Mouse (Mus musculus) heart, embryonic 15.5 days (tissue): ENCODE results near the gene Sirt4. TPM values are rescaled to one million over a fixed set of nuclear protein-coding genes. Genes with fewer than 3 reads are reported as not detected.
A peak's percentile ranks its signal among the peaks of the same experiment; 100 is the strongest.

Experiments used
- ATAC-seq: fragments of 200-750 bp; cut with Nextera tagmentation; replicated peaks from 2 replicates; pipeline ENCODE4 v1.8.0; 2017; ENCODE audit warnings: low read depth, moderate TSS enrichment; ENCODE audit not compliant: insufficient number of reproducible peaks, insufficient read depth, low FRiP score
- H3K27ac ChIP-seq: fragments of 300-500 bp; sonication (generic); 2 replicates; pipeline ENCODE4 v1.5.1; 2015; ENCODE audit warnings: mild to moderate bottlenecking, inconsistent platforms
- H3K27me3 ChIP-seq: fragments of 300-500 bp; sonication (generic); 2 replicates; pipeline ENCODE4 v1.6.1; 2015; ENCODE audit warnings: inconsistent platforms
- H3K36me3 ChIP-seq: fragments of 300-500 bp; sonication (generic); 2 replicates; pipeline ENCODE4 v1.6.1; 2015; ENCODE audit warnings: mild to moderate bottlenecking, inconsistent platforms
- H3K4me1 ChIP-seq: fragments of 300-500 bp; sonication (generic); replicated peaks from 2 replicates; pipeline ENCODE4 v1.6.1; 2015; ENCODE audit warnings: inconsistent platforms
- H3K4me2 ChIP-seq: fragments of 300-500 bp; sonication (generic); 2 replicates; pipeline ENCODE4 v1.6.1; 2015; ENCODE audit warnings: inconsistent platforms, mild to moderate bottlenecking, moderate library complexity
- H3K4me3 ChIP-seq: fragments of 300-500 bp; sonication (generic); 2 replicates; pipeline ENCODE4 v1.5.1; 2015; ENCODE audit warnings: mild to moderate bottlenecking, inconsistent platforms
- H3K9ac ChIP-seq: fragments of 300-500 bp; sonication (generic); 2 replicates; pipeline ENCODE4 v1.6.1; 2015; ENCODE audit warnings: mild to moderate bottlenecking, inconsistent platforms
- H3K9me3 ChIP-seq: fragments of 300-500 bp; sonication (generic); replicated peaks from 2 replicates; pipeline ENCODE4 v1.6.1; 2016; ENCODE audit warnings: inconsistent platforms
- WGBS: fragments of 180-500 bp; shearing (Covaris S2); methylation state at CpG from one replicate; pipeline ENCODE4 v1.1.7; 2015; ENCODE audit warnings: mixed read lengths; 5-methylcytosine and 5-hydroxymethylcytosine counted together
- polyA plus RNA-seq: library from polyadenylated mRNA; unstranded; fragments of >200 nt; fragmentation: Nextera tagmentation; extraction: Ambion mirVana; gene quantifications from 2 replicates; pipeline ENCODE4 v1.2.1, GENCODE M21; 2015

The Sirt4 gene
- 20.9 TPM in 2 replicates for polyA plus RNA-seq

DNA sequence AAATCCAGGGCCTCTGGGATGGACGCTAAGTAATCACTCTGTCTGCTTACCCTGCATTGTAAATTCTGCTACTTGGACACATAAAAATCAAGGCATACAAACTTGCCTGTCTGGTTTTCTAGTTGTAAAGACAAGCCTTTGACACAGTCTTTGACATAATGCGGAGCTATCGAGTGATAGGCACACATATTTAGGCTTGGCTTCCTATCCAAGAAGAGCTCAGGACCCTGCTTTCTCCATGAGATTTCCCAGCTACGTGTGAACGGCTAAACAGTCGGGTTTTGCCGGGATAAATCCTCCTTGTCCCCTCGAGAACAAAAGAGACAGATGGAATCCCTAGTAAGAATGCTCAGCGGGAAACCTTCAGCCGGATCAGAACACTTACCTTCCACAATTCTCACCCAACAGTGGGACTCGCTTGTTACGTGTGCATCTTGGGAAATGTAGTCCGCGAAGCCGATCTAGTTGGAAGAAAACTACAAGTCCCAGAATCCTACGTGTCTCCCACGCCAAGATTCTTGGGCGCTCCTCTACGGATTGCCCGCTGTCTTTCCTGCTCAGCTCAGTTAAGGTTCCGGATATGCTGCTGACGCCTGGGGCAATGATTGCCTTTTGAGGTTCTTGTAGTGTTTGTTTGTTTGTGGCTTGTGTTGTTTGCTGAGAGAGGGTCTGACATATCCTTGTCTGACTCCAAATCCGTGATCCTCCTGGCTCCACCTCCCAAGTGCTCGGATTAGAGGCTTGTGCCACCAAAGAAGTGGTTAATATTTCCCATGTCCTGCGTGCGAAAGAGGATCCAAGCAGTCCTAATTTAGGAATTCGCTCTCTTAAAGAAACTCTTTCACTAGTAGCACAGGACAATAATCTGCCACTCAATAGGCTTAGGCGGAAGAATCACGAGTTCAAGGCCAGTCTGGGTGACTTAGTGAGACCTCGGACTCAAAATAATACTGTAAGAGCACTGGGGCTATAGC, at the start of gene Sirt4:
Gene Sirt4 (minus strand): TSS at position 779 of the 974 bp plus-strand sequence.
- Histone ChIP-seq H3K27ac (peak within 1 kb of the TSS; percentile 77), H3K4me3 (peak within 1 kb of the TSS; percentile 56), H3K36me3 (no peaks in the 10 kb centered on the region), H3K4me2 (peak within 1 kb of the TSS; percentile 73), H3K9me3 (no peaks in the 10 kb centered on the region), H3K9ac (peak within 1 kb of the TSS; percentile 70), H3K4me1 (peaks cover 23% of the 10 kb centered on the region), H3K27me3 (no peaks in the 10 kb centered on the region)
- ATAC-seq: peak; percentile 85
- 6% methylated on average over 30 of the region's 30 CpGs for WGBS

DNA sequence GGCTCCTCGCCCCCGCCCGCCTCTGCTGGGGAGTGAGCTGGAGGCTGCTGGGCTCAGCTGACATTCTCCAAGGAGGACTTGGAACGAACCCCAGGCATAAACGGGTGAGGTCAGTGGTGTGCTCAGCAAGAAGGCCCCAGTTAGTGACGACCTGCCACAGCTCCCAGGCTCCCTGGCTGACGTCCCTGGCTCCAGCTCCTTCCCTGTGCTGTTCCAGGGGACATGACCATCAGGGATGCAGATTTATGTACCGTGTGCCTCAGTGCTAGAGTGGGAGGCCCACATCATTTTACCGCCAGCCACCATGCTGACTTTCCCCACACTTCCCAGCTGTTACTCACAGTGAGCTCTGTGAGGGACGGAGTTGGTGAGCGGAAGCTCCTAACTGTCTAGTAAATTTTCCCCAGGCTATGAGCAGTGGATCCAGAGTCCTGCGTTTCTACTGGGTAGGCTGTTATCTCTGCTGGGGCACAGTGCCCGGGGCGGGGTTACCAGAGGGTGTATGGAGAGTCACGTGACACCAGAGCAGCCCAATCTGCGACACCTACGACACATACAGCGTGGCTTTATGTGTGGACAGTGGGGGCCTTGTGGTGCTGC, 47.2 kb upstream of the Sirt4 start:
- Histone ChIP-seq H3K4me2 (peak overlapping the region; percentile 60), H3K4me3 (peak overlapping the region; percentile 28), H3K9ac (peak overlapping the region; percentile 50), H3K27ac (peak overlapping the region; percentile 96), H3K9me3 (no peaks in the 10 kb centered on the region), H3K4me1 (peaks cover 84% of the 10 kb centered on the region), H3K36me3 (no peaks in the 10 kb centered on the region), H3K27me3 (no peaks in the 10 kb centered on the region)
- 17% methylated on average over 18 of the region's 18 CpGs for WGBS
- ATAC-seq: peak; percentile 78

DNA sequence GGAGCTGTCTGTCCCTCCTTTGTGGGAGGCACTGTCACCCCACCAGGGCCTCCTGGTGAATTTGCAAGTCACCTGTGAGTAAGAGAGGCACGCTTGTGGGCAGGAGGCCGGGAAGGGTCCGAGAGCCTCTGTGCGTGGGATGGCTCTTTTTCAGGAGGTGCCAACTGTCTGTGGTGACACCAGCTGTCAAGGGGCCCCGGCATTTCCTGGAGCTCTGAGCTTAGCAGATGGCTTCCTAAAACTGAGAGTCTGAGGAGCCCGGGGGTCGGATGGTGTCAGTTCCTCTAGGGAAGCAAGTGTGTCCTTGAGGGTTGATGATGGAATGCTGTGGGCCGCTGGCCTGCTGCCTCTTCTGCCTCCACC, 45.9 kb upstream of the Sirt4 start:
- WGBS: 40% methylated on average over 8 of the region's 8 CpGs
- H3K36me3 ChIP-seq: no peaks in the 10 kb centered on the region
- H3K9me3 ChIP-seq: no peaks in the 10 kb centered on the region
- H3K4me1 ChIP-seq: peaks cover 83% of the 10 kb centered on the region
- peak overlapping the region; percentile 50; the same call in 1 of the 2 replicates for H3K9ac ChIP-seq
- peak overlapping the region; percentile 96 for H3K27ac ChIP-seq
- peak overlapping the region; percentile 60 for H3K4me2 ChIP-seq
- H3K4me3 ChIP-seq: no peak overlapping the region
- no peaks in the 10 kb centered on the region for H3K27me3 ChIP-seq
- ATAC-seq: no peak

GRCm38 (mm10) chr5:115529742-115530446, 45.4 kb upstream of the Sirt4 start:
- H3K4me2 ChIP-seq: peak overlapping the region; percentile 60
- H3K36me3 ChIP-seq: no peaks in the 10 kb centered on the region
- H3K27ac ChIP-seq: peak overlapping the region; percentile 96
- peaks cover 83% of the 10 kb centered on the region for H3K4me1 ChIP-seq
- ATAC-seq: no peak
- peak overlapping the region; percentile 10 for H3K9ac ChIP-seq
- no peaks in the 10 kb centered on the region for H3K9me3 ChIP-seq
- H3K27me3 ChIP-seq: no peaks in the 10 kb centered on the region
- WGBS: 42% methylated on average over 7 of the region's 7 CpGs
- H3K4me3 ChIP-seq: no peak overlapping the region

DNA sequence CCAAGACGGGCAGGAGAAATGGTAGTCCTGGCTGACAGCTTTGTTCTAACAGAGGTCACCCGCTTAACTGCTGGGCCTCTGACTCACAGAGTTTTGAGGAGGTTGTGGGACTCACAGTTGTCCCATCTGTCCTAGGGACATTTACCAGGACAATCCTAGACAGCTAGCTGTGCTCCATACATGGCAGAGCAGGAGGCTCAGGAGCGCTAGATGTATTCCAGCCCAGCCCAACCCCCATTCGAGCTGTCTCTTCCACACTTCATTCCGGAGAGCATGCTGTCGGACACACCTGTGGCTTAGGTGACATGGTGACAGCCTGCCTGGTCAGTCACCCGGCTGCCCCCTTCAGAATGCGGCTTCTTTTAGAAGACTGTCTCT, 44.8 kb upstream of the Sirt4 start:
- H3K27ac ChIP-seq: peak overlapping the region; percentile 96
- H3K9ac ChIP-seq: peak overlapping the region; percentile 10; the same call in 1 of the 2 replicates
- H3K27me3 ChIP-seq: no peaks in the 10 kb centered on the region
- 28% methylated on average over 8 of the region's 8 CpGs for WGBS
- no peak overlapping the region for H3K4me3 ChIP-seq
- no peaks in the 10 kb centered on the region for H3K36me3 ChIP-seq
- peak overlapping the region; percentile 60; the same call in 1 of the 2 replicates for H3K4me2 ChIP-seq
- no peaks in the 10 kb centered on the region for H3K9me3 ChIP-seq
- peaks cover 83% of the 10 kb centered on the region for H3K4me1 ChIP-seq
- ATAC-seq: no peak

- H3K9me3 ChIP-seq: no peaks in the 10 kb centered on the region
- no peaks in the 10 kb centered on the region for H3K36me3 ChIP-seq
- 68% methylated on average over 5 of the region's 5 CpGs for WGBS
- H3K27ac ChIP-seq: no peak overlapping the region
- no peak overlapping the region for H3K4me3 ChIP-seq
- H3K4me1 ChIP-seq: peaks cover 80% of the 10 kb centered on the region
- no peak for ATAC-seq
- no peaks in the 10 kb centered on the region for H3K27me3 ChIP-seq
- no peak overlapping the region for H3K9ac ChIP-seq
- H3K4me2 ChIP-seq: no peak overlapping the region
Observed at GRCm38 (mm10) chr5:115528128-115528527, 43.6 kb upstream of the Sirt4 start.

DNA sequence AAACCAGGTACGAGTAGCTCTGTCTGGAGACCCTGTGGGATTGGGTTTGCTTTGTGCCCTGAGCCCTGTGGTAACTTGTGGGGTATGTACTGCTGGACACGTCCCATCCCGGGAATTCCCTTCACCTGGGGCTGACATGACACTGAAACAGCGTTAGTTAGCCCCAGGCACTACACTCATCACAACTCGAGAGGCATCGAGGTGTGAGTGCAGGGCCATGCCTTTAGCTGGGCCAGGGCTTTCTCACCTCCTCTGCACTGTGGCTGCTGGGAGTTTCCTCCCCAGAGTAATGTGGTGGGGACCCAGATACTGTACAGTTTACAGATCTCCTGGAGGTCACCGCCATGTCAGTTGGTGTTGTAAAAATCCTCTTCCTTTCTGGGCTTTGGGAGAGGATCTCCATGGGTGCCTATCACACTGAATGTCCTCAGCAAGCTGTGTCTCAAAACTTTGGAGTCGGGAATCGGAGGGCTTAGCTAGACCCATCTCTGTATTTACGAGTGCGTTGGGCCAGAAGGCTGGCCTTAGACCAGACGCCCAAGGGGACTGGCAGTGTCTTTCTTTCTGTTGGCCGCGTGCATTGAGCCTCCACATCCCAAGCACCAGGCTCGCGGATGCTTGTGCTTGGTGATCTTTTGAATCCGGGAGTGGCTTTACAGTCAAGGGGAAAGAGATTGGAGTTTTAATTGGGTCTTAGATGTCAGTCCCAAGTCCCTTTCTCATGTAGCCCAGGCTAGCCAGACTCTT, 42.1 kb upstream of the Sirt4 start:
- H3K4me2 ChIP-seq: no peak overlapping the region
- H3K27ac ChIP-seq: no peak overlapping the region
- H3K4me1 ChIP-seq: peaks cover 80% of the 10 kb centered on the region
- no peak overlapping the region for H3K9ac ChIP-seq
- no peaks in the 10 kb centered on the region for H3K9me3 ChIP-seq
- H3K36me3 ChIP-seq: no peaks in the 10 kb centered on the region
- H3K4me3 ChIP-seq: no peak overlapping the region
- H3K27me3 ChIP-seq: no peaks in the 10 kb centered on the region
- 87% methylated on average over 17 of the region's 17 CpGs for whole genome bisulfite sequencing
- ATAC-seq: no peak

DNA sequence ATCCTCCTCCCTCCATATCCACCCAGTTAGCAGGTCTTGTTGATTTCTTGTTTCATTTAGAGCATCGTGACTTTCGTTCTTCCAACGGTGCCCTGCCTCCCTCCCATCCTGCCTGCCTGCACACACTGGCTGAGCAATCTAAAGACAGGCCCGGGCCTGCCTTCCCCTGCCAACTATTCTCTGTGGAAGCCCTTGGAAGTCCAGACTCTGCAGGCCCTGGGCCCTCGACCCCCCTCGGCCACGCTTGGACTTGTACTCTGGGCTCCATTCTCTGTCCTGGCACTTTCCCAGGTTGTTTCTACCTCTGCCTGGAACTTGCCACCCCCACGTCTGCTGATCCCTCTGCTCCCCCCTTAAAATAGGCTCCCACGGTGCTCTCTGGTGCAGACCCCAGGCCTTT, 41.4 kb upstream of the Sirt4 start:
- H3K9me3 ChIP-seq: no peaks in the 10 kb centered on the region
- peak overlapping the region; percentile 7; the same call in 1 of the 2 replicates for H3K9ac ChIP-seq
- H3K36me3 ChIP-seq: no peaks in the 10 kb centered on the region
- H3K27ac ChIP-seq: peak overlapping the region; percentile 27
- WGBS: 68% methylated on average over 9 of the region's 9 CpGs
- peaks cover 78% of the 10 kb centered on the region for H3K4me1 ChIP-seq
- H3K4me3 ChIP-seq: no peak overlapping the region
- ATAC-seq: no peak
- no peaks in the 10 kb centered on the region for H3K27me3 ChIP-seq
- no peak overlapping the region for H3K4me2 ChIP-seq

DNA sequence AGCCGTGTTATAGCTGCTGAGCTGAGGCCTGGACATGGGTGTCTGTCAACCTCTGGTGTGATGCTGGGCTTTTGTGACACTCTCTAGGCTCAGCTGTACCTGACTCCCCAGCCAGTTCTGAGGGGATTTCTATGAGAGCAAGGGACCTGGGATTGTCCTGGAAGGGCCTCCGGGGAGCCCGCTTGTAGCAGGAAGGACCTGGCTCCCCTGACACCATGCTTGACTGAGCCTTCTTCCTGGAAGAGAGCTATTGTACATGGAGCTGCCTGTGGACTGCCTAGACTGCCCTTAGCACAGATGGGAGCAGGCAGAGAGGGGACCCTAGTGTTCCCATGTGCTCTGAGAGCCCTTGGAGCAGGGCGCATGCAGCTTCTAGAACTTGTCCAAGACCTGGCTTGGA, 40.9 kb upstream of the Sirt4 start:
- ATAC-seq: no peak
- Histone ChIP-seq H3K27ac (peak overlapping the region; percentile 27; the same call in 1 of the 2 replicates), H3K36me3 (no peaks in the 10 kb centered on the region), H3K9me3 (no peaks in the 10 kb centered on the region), H3K9ac (no peak overlapping the region), H3K4me1 (peaks cover 78% of the 10 kb centered on the region), H3K4me3 (no peak overlapping the region), H3K27me3 (no peaks in the 10 kb centered on the region), H3K4me2 (no peak overlapping the region)
- 80% methylated on average over 4 of the region's 4 CpGs for WGBS

- Histone ChIP-seq H3K27ac (peak overlapping the region; percentile 80), H3K36me3 (no peaks in the 10 kb centered on the region), H3K27me3 (no peaks in the 10 kb centered on the region), H3K4me3 (no peak overlapping the region), H3K9ac (peak overlapping the region; percentile 45; the same call in 1 of the 2 replicates), H3K9me3 (no peaks in the 10 kb centered on the region), H3K4me2 (peak overlapping the region; percentile 50), H3K4me1 (peaks cover 75% of the 10 kb centered on the region)
- peak; percentile 5 for ATAC-seq
- 43% methylated on average over 12 of the region's 12 CpGs for WGBS
Observed at GRCm38 (mm10) chr5:115524471-115524870, 39.9 kb upstream of the Sirt4 start.
